Mouse (Mus musculus) CH12.LX (cell line): ENCODE results near the gene Magi2.

Source experiments
- CHD2 ChIP-seq: IDR thresholded peaks from 2 replicates; pipeline ENCODE4 v1.6.1; 2011; ENCODE audit warnings: low read length, improper control_type of control experiment
- CTCF ChIP-seq, 2 experiments: IDR thresholded peaks in 1 of 2; conservative IDR thresholded peaks in 1 of 2; 2 replicates each; pipeline ENCODE4 v1.5.1; 2011 to 2012; ENCODE audit warnings: low read depth in 2 of 2, low read length in 2 of 2, improper control_type of control experiment in 1 of 2, inconsistent platforms in 1 of 2, mild to moderate bottlenecking in 1 of 2, moderate library complexity in 1 of 2
- EP300 ChIP-seq: IDR thresholded peaks from 2 replicates; pipeline ENCODE4 v1.6.1; 2011; ENCODE audit warnings: low read length, improper control_type of control experiment
- ETS1 ChIP-seq: conservative IDR thresholded peaks from 2 replicates; pipeline ENCODE4 v1.6.1; 2012; ENCODE audit warnings: low read depth, mild to moderate bottlenecking, inconsistent platforms, low read length, improper control_type of control experiment, moderate library complexity
- MAFK ChIP-seq: IDR thresholded peaks from 2 replicates; pipeline ENCODE4 v1.6.1; 2011; ENCODE audit warnings: low read length, improper control_type of control experiment; ENCODE audit not compliant: insufficient replicate concordance
- NELFE ChIP-seq: IDR thresholded peaks from 2 replicates; pipeline ENCODE4 v1.6.1; 2011; ENCODE audit warnings: low read depth, low read length, improper control_type of control experiment
- POLR2A ChIP-seq: IDR thresholded peaks from 2 replicates; pipeline ENCODE4 v1.6.1; 2011; ENCODE audit warnings: low read depth, mild to moderate bottlenecking, improper control_type of control experiment, low read length
- RAD21 ChIP-seq: IDR thresholded peaks from 2 replicates; pipeline ENCODE4 v1.6.1; 2011; ENCODE audit warnings: low read depth, mild to moderate bottlenecking, low read length, improper control_type of control experiment, moderate library complexity
- TCF12 ChIP-seq: IDR thresholded peaks from 2 replicates; pipeline ENCODE4 v1.6.1; 2014; ENCODE audit warnings: low read depth, mild to moderate bottlenecking, inconsistent platforms, low read length, improper control_type of control experiment
- USF2 ChIP-seq: conservative IDR thresholded peaks from 2 replicates; pipeline ENCODE4 v1.6.1; 2011; ENCODE audit warnings: low read depth, low read length, improper control_type of control experiment
- ZC3H11A ChIP-seq: IDR thresholded peaks from 2 replicates; pipeline ENCODE4 v1.6.1; 2012; ENCODE audit warnings: low read depth, mild to moderate bottlenecking, inconsistent platforms, low read length, improper control_type of control experiment
- ZMIZ1 ChIP-seq: IDR thresholded peaks from 2 replicates; pipeline ENCODE4 v1.6.1; 2012; ENCODE audit warnings: low read depth, mild to moderate bottlenecking, inconsistent platforms, low read length, improper control_type of control experiment

DNA sequence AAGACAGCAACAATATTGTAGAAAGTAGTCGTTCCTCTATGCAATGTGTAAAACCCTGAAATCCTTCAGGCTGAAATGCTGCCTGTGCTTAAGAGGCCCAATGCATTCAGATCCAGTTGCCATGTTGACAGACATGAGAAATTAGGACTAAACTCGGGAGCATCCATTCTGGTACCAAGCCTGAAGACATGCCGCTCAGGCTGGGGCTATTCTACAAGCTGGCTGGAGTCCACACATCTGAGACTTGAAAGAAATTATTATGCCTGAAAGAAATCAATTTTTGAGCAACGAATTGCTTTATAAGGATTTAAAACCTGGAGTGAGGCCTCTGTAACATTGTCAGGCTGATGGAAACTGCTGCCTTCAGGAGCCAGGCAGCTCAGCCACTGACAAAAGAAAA lies 1333.0 kb downstream of the Magi2 start:
- TF ChIP-seq POLR2A (no peak), TCF12 (no peak), CTCF (conservative IDR thresholded peaks at IDR 0.05 in 1 of 2, IDR thresholded peaks at IDR 0.05 in 1 of 2; ENCODE audit: low read depth in 2 of 2, low read length in 2 of 2) (no peak), RAD21 (no peak), MAFK (no peak), EP300 (no peak), ETS1 (no peak), NELFE (no peak), ZMIZ1 (no peak), CHD2 (no peak), ZC3H11A (no peak), USF2 (no peak)
